Mouse (Mus musculus) kidney, postnatal 0 days (tissue): ENCODE data around the gene Gper1. TPM values are rescaled to one million over a fixed set of nuclear protein-coding genes. Genes with fewer than 3 reads are reported as not detected.

Experiments
- ATAC-seq: fragments of 200-750 bp; cut with Nextera tagmentation; replicated peaks from 2 replicates; pipeline ENCODE4 v1.8.0; 2017; ENCODE audit warnings: low read depth, moderate number of reproducible peaks, moderate TSS enrichment, moderate library complexity; ENCODE audit not compliant: low FRiP score
- DNase-seq: peaks from one replicate; pipeline ENCODE4 v3.0.0-alpha.2; 2016; ENCODE audit warnings: low spot score
- H3K27ac ChIP-seq: fragments of 300-500 bp; sonication (generic); 2 replicates; pipeline ENCODE4 v1.5.1; 2014; ENCODE audit warnings: mild to moderate bottlenecking
- H3K27me3 ChIP-seq: fragments of 300-500 bp; sonication (generic); 2 replicates; pipeline ENCODE4 v1.6.1; 2014; ENCODE audit warnings: low read length, mixed read lengths; ENCODE audit not compliant: insufficient read depth
- H3K36me3 ChIP-seq: fragments of 300-500 bp; sonication (generic); 2 replicates; pipeline ENCODE4 v1.6.1; 2014; ENCODE audit warnings: low read length, mixed read lengths; ENCODE audit not compliant: insufficient read depth
- H3K4me1 ChIP-seq: fragments of 300-500 bp; sonication (generic); replicated peaks from 2 replicates; pipeline ENCODE4 v1.6.1; 2014; ENCODE audit warnings: antibody characterized with exemption, low read length, mixed read lengths; ENCODE audit not compliant: insufficient read depth
- H3K4me2 ChIP-seq: fragments of 300-500 bp; sonication (generic); 2 replicates; pipeline ENCODE4 v1.6.1; 2014; ENCODE audit warnings: mild to moderate bottlenecking, low read length, moderate library complexity, mixed read lengths
- H3K4me3 ChIP-seq: fragments of 300-500 bp; sonication (generic); replicated peaks from 2 replicates; pipeline ENCODE4 v1.5.1; 2014; ENCODE audit warnings: low read depth, low read length
- H3K9ac ChIP-seq: fragments of 300-500 bp; sonication (generic); 2 replicates; pipeline ENCODE4 v1.6.1; 2014; ENCODE audit warnings: low read depth, low read length
- H3K9me3 ChIP-seq: fragments of 300-500 bp; sonication (generic); replicated peaks from 2 replicates; pipeline ENCODE4 v1.6.1; 2016; ENCODE audit warnings: low read length, inconsistent platforms, mixed read lengths
- CTCF ChIP-seq: IDR thresholded peaks from 2 replicates; pipeline ENCODE4 v1.5.1; 2016; ENCODE audit warnings: antibody characterized with exemption, low read depth, mild to moderate bottlenecking, moderate library complexity
- WGBS: fragments of 180-500 bp; shearing (Covaris S2); extraction: QIAGEN DNeasy Blood & Tissue Kit; methylation state at CpG from one replicate; pipeline ENCODE4 v1.1.7; 2014; 5-methylcytosine and 5-hydroxymethylcytosine counted together
- polyA plus RNA-seq: library from polyadenylated mRNA; unstranded; fragments of >200 nt; fragmentation: Nextera tagmentation; extraction: Ambion mirVana; gene quantifications from 2 replicates; pipeline ENCODE4 v1.2.1, GENCODE M21; 2015

The Gper1 gene
- polyA plus RNA-seq, 1 experiment from 2014 or later, result 11.3 TPM

DNA sequence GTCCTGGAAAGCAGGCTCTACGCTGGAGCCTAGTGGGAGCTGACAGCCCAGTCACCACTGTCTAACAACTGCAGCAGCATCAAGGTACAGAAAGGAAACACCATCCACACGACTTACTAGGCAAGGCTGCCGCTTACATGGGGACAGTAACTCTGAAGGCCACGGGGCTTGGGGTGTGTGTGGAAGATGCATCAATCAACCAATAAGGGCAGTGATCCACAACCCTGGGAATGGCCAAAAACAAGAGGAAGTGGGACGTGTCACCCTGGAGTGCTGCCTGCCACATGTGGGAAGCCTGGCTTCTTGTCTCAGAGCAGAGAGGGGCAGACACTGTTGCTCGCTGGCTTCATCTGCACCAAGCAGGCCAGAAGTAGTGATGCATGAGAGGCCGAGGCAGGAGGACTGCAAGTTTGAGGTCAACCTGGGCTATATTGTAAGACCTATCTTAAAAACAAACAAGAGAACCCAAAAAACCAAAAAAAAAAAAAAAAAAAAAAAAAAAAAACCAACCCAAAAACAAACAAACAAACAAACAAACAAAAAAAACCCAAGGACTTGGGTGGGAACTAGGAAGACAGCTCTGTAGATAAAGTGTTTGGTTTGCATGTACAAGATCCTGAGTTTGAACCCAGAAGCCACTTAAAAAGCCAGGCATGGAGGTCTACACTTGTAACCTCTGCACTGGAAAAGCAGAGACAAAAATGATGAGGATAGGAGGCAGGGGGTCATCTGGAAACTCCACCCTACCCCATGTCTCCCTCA lies 10.0 kb downstream of the Gper1 start:
- H3K9ac ChIP-seq, result no peak overlapping the region
- DNase-seq (no peak), ATAC-seq (no peak)
- WGBS, result 47% methylated on average over 7 of the region's 7 CpGs
- TF ChIP-seq CTCF, result no peak
- H3K27ac ChIP-seq, result no peak overlapping the region
- no peak overlapping the region for H3K4me2 ChIP-seq
- H3K36me3 ChIP-seq, result no peaks in the 10 kb centered on the region
- no peaks in the 10 kb centered on the region for H3K9me3 ChIP-seq
- H3K4me1 ChIP-seq, result peaks cover 19% of the 10 kb centered on the region; the same call in 1 of the 2 replicates
- H3K4me3 ChIP-seq, result no peak overlapping the region
- no peaks in the 10 kb centered on the region for H3K27me3 ChIP-seq

DNA sequence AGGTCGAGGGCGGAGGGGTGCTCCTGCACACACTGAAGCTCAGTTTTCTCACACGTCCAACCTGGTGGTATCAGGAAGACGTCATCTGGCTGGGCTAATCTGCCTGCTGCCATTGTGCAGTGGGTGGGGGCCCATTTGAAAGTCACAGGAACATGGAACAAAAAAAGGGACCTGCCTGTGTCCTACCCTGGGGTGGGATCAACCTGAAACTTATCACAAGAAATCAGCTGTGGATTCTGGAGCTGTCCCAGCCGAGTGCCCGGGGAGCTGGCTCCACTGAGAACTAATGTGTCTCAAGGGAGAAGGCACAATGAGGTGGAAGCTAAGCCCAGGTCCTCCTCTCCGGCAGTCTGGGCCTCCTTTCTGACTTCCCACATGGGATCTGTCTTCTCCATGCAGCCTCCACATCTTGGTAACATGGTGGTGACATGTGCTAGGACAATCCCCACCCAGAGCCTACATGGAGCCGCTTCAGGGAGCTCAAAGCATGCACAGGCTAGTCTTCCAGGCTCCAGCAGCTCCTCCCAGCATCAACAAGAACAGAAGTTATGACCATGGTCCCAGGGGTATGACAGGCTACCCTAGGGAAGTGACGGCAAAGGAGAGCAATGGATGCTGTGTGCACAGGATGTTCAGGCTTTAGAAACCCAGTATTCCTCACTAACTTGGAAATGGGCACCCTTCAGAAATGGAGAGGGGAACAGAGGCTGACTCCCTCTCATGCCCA lies 11.1 kb downstream of the Gper1 start:
- H3K9me3 ChIP-seq, result no peaks in the 10 kb centered on the region
- 63% methylated on average over 9 of the region's 9 CpGs for WGBS
- DNase-seq (no peak), ATAC-seq (no peak)
- TF ChIP-seq CTCF, result no peak
- peaks cover 19% of the 10 kb centered on the region; the same call in 1 of the 2 replicates for H3K4me1 ChIP-seq
- no peak overlapping the region for H3K4me2 ChIP-seq
- H3K9ac ChIP-seq, result no peak overlapping the region
- H3K27ac ChIP-seq, result no peak overlapping the region
- no peaks in the 10 kb centered on the region for H3K27me3 ChIP-seq
- H3K4me3 ChIP-seq, result no peak overlapping the region
- no peaks in the 10 kb centered on the region for H3K36me3 ChIP-seq

DNA sequence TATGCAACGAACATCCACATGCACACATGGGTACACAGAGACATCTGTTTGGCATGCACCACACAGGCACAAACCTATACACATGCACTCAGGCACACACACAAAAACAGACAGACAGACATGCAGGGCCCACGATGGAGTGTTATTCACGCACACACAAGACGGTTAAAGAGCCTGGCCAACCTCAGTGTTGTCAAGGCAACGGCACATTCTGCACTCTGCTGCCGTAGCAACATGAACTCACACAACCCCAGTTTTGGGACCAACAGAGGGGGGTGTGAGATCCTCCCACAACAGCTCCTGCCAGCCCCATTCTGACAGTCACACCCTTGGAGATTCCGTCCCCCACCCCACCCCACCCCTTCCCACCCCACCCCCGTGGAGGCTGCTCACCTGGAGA lies 12.0 kb downstream of the Gper1 start:
- Histone ChIP-seq H3K36me3 (no peaks in the 10 kb centered on the region), H3K4me2 (no peak overlapping the region), H3K9me3 (no peaks in the 10 kb centered on the region), H3K27ac (no peak overlapping the region), H3K4me3 (no peak overlapping the region), H3K9ac (no peak overlapping the region), H3K27me3 (no peaks in the 10 kb centered on the region), H3K4me1 (peaks cover 14% of the 10 kb centered on the region; the same call in 1 of the 2 replicates)
- WGBS, result 47% methylated on average over 8 of the region's 8 CpGs
- no peak for TF ChIP-seq CTCF
- no peak for ATAC-seq
- DNase-seq, result no peak

DNA sequence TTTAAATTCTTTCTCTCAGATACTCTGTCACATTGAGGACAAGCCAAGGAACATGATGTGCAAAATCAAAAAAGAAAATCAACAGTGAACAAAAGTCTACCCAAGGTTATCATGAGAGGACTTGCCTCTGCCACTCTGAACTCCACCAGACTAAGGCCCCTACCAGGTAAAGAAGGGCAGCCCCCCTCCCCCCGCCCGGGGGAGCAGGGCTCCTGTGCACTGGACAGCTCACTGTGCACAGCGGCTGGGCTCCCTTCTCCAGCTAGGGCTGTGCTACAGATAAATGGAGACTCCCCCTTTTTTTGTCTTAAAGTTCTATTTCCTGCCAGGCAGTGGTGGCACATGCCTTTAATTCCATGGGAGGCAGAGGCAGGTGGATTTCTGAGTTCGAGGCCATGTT lies 14.8 kb downstream of the Gper1 start:
- H3K27me3 ChIP-seq, result no peaks in the 10 kb centered on the region
- H3K36me3 ChIP-seq, result no peaks in the 10 kb centered on the region
- WGBS, result 86% methylated on average over 4 of the region's 4 CpGs
- H3K9me3 ChIP-seq, result no peaks in the 10 kb centered on the region
- TF ChIP-seq CTCF, result no peak
- no peak overlapping the region for H3K4me2 ChIP-seq
- H3K4me3 ChIP-seq, result no peak overlapping the region
- H3K27ac ChIP-seq, result no peak overlapping the region
- ATAC-seq (no peak), DNase-seq (no peak)
- H3K4me1 ChIP-seq, result no peaks in the 10 kb centered on the region
- no peak overlapping the region for H3K9ac ChIP-seq

DNA sequence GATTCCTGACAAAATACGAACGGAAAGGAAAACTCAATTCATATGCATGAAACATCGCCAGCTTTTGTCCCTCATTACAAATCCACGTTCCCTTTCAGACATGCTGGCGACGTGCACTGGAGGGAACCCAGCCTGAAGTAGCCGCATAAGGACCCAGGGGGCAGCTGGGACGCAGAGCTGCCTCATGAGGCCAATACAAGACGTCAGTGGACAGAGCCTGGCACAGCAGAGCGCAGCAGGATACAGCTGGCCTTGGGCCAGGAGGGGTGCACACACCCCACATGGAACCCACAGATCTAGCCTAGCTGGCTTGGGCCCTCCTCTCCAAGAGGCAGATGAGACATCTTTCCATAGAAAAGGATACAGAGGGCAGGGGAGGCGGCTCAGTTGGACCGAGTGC lies 15.5 kb downstream of the Gper1 start:
- Histone ChIP-seq H3K4me2 (no peak overlapping the region), H3K36me3 (no peaks in the 10 kb centered on the region), H3K9me3 (no peaks in the 10 kb centered on the region), H3K27me3 (no peaks in the 10 kb centered on the region), H3K4me3 (no peak overlapping the region), H3K4me1 (no peaks in the 10 kb centered on the region), H3K27ac (no peak overlapping the region), H3K9ac (no peak overlapping the region)
- 89% methylated on average over 12 of the region's 12 CpGs for WGBS
- no peak for ATAC-seq
- no peak for TF ChIP-seq CTCF
- no peak for DNase-seq

DNA sequence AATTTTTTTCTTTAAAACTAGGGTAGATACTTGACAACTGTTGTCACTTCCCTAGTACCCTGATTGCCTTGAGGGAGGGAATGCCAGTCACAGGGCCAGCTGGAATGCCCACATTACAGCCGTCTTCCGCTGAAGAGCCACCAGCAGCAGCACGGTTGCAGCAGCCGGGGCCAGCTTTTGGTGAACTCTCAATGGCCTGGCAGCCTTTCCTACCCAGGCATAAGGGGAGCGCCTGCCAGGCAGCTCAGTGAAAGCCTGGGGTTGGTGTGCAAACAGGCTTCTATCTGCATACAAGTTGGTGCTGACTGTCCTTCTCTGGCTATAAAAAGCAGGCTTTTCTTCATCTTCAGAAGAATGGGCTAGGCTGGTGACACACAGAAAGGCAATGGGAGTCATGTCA lies 17.5 kb downstream of the Gper1 start:
- 78% methylated on average over 5 of the region's 5 CpGs for WGBS
- Histone ChIP-seq H3K4me3 (no peak overlapping the region), H3K9me3 (no peaks in the 10 kb centered on the region), H3K27ac (no peak overlapping the region), H3K9ac (no peak overlapping the region), H3K4me1 (no peaks in the 10 kb centered on the region), H3K27me3 (no peaks in the 10 kb centered on the region), H3K36me3 (no peaks in the 10 kb centered on the region), H3K4me2 (no peak overlapping the region)
- no peak for DNase-seq
- ATAC-seq, result no peak
- no peak for TF ChIP-seq CTCF
